Mouse (Mus musculus) C3H10T1/2 (cell line): ENCODE data around the gene Gm904. TPM values are rescaled to one million over a fixed set of nuclear protein-coding genes. Genes with fewer than 3 reads are reported as not detected.

Source experiments
- polyA plus RNA-seq, 2 experiments: library from polyadenylated mRNA; unstranded; fragments of >200 nt; fragmentation: generic; extraction: Trizol; gene quantifications; one replicate each; pipeline ENCODE4 v1.2.1; 2012; ENCODE audit warnings: missing spikeins in 2 of 2

Gm904 gene
- under 1 TPM in 1 of 2 experiments, not detected in 1; 0.11 TPM for polyA plus RNA-seq

DNA sequence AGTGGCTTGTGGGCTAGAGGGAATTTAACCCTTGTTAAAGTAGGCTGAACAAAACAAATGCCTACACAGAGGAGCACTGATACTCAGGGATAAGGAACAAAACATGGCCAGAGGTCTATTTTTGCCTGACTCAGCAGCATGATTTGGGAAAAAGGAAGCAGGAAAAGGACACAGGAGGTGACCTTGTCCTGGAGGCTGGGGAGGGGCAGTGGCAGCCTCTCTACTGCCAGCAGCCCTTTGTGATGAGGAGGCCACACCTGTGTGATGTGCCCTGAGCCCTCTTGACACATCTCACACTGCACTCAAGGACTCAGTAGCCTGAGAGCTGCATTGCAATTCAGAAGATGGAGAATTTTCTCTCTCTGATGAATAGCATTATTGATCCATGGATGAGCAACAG lies at the start of gene Gm904:
Gene Gm904 (plus strand): TSS at position 301 of the 400 bp plus-strand sequence.

Other genes starting within 250 kb of the Gm904 start
- 10 to 100 TPM; 11.5 to 31.3 TPM for gene Fbxw17, start 225.4 kb upstream of the Gm904 start, polyA plus RNA-seq
- gene Gm47429, start 199.3 kb upstream of the Gm904 start, polyA plus RNA-seq: not detected
- gene Nutm2, start 175.9 kb upstream of the Gm904 start, polyA plus RNA-seq: not detected
- gene Gm8765, start 55.1 kb downstream of the Gm904 start, polyA plus RNA-seq: not detected